Mouse (Mus musculus) liver, embryonic 16.5 days (tissue): Measurements from ENCODE around the gene Chchd5. TPM values are rescaled to one million over a fixed set of nuclear protein-coding genes. Genes with fewer than 3 reads are reported as not detected.

ENCODE experiments used
- ATAC-seq: fragments of 200-750 bp; cut with Nextera tagmentation; 2 replicates; pipeline ENCODE4 v1.8.0; 2017; ENCODE audit warnings: low read depth, mild to moderate bottlenecking, moderate number of reproducible peaks, moderate library complexity
- H3K27ac ChIP-seq: fragments of 300-500 bp; sonication (generic); 2 replicates; pipeline ENCODE4 v1.5.1; 2014; ENCODE audit warnings: mild to moderate bottlenecking, low read length
- H3K27me3 ChIP-seq: fragments of 300-500 bp; sonication (generic); 2 replicates; pipeline ENCODE4 v1.6.1; 2014; ENCODE audit warnings: low read depth, low read length, mixed read lengths; ENCODE audit not compliant: control insufficient read depth, insufficient read depth
- H3K36me3 ChIP-seq: fragments of 300-500 bp; sonication (generic); 2 replicates; pipeline ENCODE4 v1.6.1; 2014; ENCODE audit warnings: mild to moderate bottlenecking; ENCODE audit not compliant: control insufficient read depth, insufficient read depth
- H3K4me1 ChIP-seq: fragments of 300-500 bp; sonication (generic); 2 replicates; pipeline ENCODE4 v1.6.1; 2014; ENCODE audit warnings: low read depth, low read length, mixed read lengths; ENCODE audit not compliant: control insufficient read depth
- H3K4me2 ChIP-seq: fragments of 300-500 bp; sonication (generic); 2 replicates; pipeline ENCODE4 v1.6.1; 2014; ENCODE audit warnings: low read depth, low read length, mixed read lengths
- H3K4me3 ChIP-seq: fragments of 300-500 bp; sonication (generic); 2 replicates; pipeline ENCODE4 v1.5.1; 2014; ENCODE audit warnings: low read depth, mild to moderate bottlenecking, low read length
- H3K9ac ChIP-seq: fragments of 300-500 bp; sonication (generic); 2 replicates; pipeline ENCODE4 v1.6.1; 2014; ENCODE audit warnings: low read depth, low read length
- H3K9me3 ChIP-seq: fragments of 300-500 bp; sonication (generic); replicated peaks from 2 replicates; pipeline ENCODE4 v1.6.1; 2016; ENCODE audit warnings: low read length; ENCODE audit not compliant: control insufficient read depth
- WGBS: fragments of 180-500 bp; shearing (Covaris S2); extraction: QIAGEN DNeasy Blood & Tissue Kit; methylation state at CpG from one replicate; pipeline ENCODE4 v1.1.7; 2014; ENCODE audit not compliant: insufficient replicate concordance; 5-methylcytosine and 5-hydroxymethylcytosine counted together
- polyA plus RNA-seq: library from polyadenylated mRNA; unstranded; fragments of >200 nt; fragmentation: Nextera tagmentation; extraction: Ambion mirVana; gene quantifications from 2 replicates; pipeline ENCODE4 v1.2.1, GENCODE M21; 2015

Gene Chchd5
- polyA plus RNA-seq: 8.4 and 10.1 TPM in 2 replicates

GRCm38 (mm10) chr2:129129412-129129929 is at the start of gene Chchd5:
TSS of gene Chchd5 (plus strand) at chr2:129129700.
- H3K36me3 ChIP-seq: peaks cover 25% of the 10 kb centered on the region

GRCm38 (mm10) chr2:129081097-129081496 is 48.4 kb upstream of the Chchd5 start:
- ATAC-seq: no peak
- Histone ChIP-seq H3K4me3 (no peak overlapping the region), H3K4me1 (no peaks in the 10 kb centered on the region), H3K27me3 (no peaks in the 10 kb centered on the region), H3K9me3 (no peaks in the 10 kb centered on the region), H3K27ac (no peak overlapping the region), H3K36me3 (no peaks in the 10 kb centered on the region), H3K4me2 (no peak overlapping the region), H3K9ac (no peak overlapping the region)
- 65% methylated on average over 13 of the region's 13 CpGs for WGBS

More at GRCm38 (mm10) chr2:129129412-129129929, at the start of gene Chchd5:
- Histone ChIP-seq H3K9ac (peak within 1 kb of the TSS; percentile 76), H3K4me3 (peak within 1 kb of the TSS; percentile 80), H3K27ac (peak within 1 kb of the TSS; percentile 90), H3K9me3 (no peaks in the 10 kb centered on the region), H3K27me3 (no peaks in the 10 kb centered on the region), H3K4me2 (peak within 1 kb of the TSS; percentile 89), H3K4me1 (peaks cover 20% of the 10 kb centered on the region)
- peak; percentile 100 for ATAC-seq
- under 1% methylated on average over 35 of the region's 35 CpGs for WGBS

GRCm38 (mm10) chr2:129083514-129083913 is 46.0 kb upstream of the Chchd5 start:
- WGBS: 75% methylated on average over 5 of the region's 5 CpGs
- H3K9me3 ChIP-seq: no peaks in the 10 kb centered on the region
- ATAC-seq: no peak
- no peak overlapping the region for H3K27ac ChIP-seq
- no peaks in the 10 kb centered on the region for H3K27me3 ChIP-seq
- no peak overlapping the region for H3K4me3 ChIP-seq
- peaks cover 2% of the 10 kb centered on the region; the same call in 1 of the 2 replicates for H3K4me1 ChIP-seq
- H3K9ac ChIP-seq: no peak overlapping the region
- H3K36me3 ChIP-seq: no peaks in the 10 kb centered on the region
- no peak overlapping the region for H3K4me2 ChIP-seq

GRCm38 (mm10) chr2:129084959-129085358 is 44.5 kb upstream of the Chchd5 start:
- WGBS: 47% methylated on average over 2 of the region's 2 CpGs
- Histone ChIP-seq H3K36me3 (no peaks in the 10 kb centered on the region), H3K9ac (no peak overlapping the region), H3K9me3 (no peaks in the 10 kb centered on the region), H3K27me3 (no peaks in the 10 kb centered on the region), H3K4me2 (no peak overlapping the region), H3K4me1 (peaks cover 2% of the 10 kb centered on the region; the same call in 1 of the 2 replicates), H3K27ac (no peak overlapping the region), H3K4me3 (no peak overlapping the region)
- no peak for ATAC-seq

GRCm38 (mm10) chr2:129087520-129087919 is 42.0 kb upstream of the Chchd5 start:
- Histone ChIP-seq H3K27me3 (no peaks in the 10 kb centered on the region), H3K27ac (no peak overlapping the region), H3K36me3 (no peaks in the 10 kb centered on the region), H3K4me2 (no peak overlapping the region), H3K9ac (no peak overlapping the region), H3K4me3 (no peak overlapping the region), H3K4me1 (peaks cover 2% of the 10 kb centered on the region; the same call in 1 of the 2 replicates), H3K9me3 (no peaks in the 10 kb centered on the region)
- peak; percentile 19; the same call in 1 of the 2 replicates for ATAC-seq
- WGBS: 32% methylated on average over 1 of the region's 1 CpGs

- 65% methylated on average over 4 of the region's 4 CpGs for WGBS
- H3K27me3 ChIP-seq: no peaks in the 10 kb centered on the region
- ATAC-seq: no peak
- H3K9ac ChIP-seq: no peak overlapping the region
- peaks cover 2% of the 10 kb centered on the region; the same call in 1 of the 2 replicates for H3K4me1 ChIP-seq
- no peak overlapping the region for H3K27ac ChIP-seq
- no peak overlapping the region for H3K4me3 ChIP-seq
- no peak overlapping the region for H3K4me2 ChIP-seq
- no peaks in the 10 kb centered on the region for H3K36me3 ChIP-seq
- H3K9me3 ChIP-seq: no peaks in the 10 kb centered on the region
Measured at GRCm38 (mm10) chr2:129090370-129090769, 39.1 kb upstream of the Chchd5 start.

- Histone ChIP-seq H3K36me3 (no peaks in the 10 kb centered on the region), H3K27ac (no peak overlapping the region), H3K4me3 (no peak overlapping the region), H3K9me3 (no peaks in the 10 kb centered on the region), H3K4me2 (no peak overlapping the region), H3K4me1 (no peaks in the 10 kb centered on the region), H3K27me3 (no peaks in the 10 kb centered on the region), H3K9ac (no peak overlapping the region)
- WGBS: 80% methylated on average over 12 of the region's 12 CpGs
- no peak for ATAC-seq
Measured at GRCm38 (mm10) chr2:129092810-129093209, 36.7 kb upstream of the Chchd5 start.

- WGBS: 77% methylated on average over 18 of the region's 18 CpGs
- no peaks in the 10 kb centered on the region for H3K27me3 ChIP-seq
- no peaks in the 10 kb centered on the region for H3K36me3 ChIP-seq
- H3K9me3 ChIP-seq: no peaks in the 10 kb centered on the region
- no peak overlapping the region for H3K4me3 ChIP-seq
- no peak overlapping the region for H3K27ac ChIP-seq
- no peak for ATAC-seq
- H3K9ac ChIP-seq: no peak overlapping the region
- no peak overlapping the region for H3K4me2 ChIP-seq
- no peaks in the 10 kb centered on the region for H3K4me1 ChIP-seq
Measured at GRCm38 (mm10) chr2:129093926-129094724, 35.4 kb upstream of the Chchd5 start.

- Histone ChIP-seq H3K4me3 (peak within 1 kb of the TSS; percentile 84), H3K4me1 (peaks cover 9% of the 10 kb centered on the region), H3K9ac (peak within 1 kb of the TSS; percentile 72), H3K27ac (peak within 1 kb of the TSS; percentile 17; the same call in 1 of the 2 replicates), H3K27me3 (no peaks in the 10 kb centered on the region), H3K9me3 (no peaks in the 10 kb centered on the region), H3K4me2 (peak within 1 kb of the TSS; percentile 95), H3K36me3 (peaks cover 8% of the 10 kb centered on the region; the same call in 1 of the 2 replicates)
- ATAC-seq: peak; percentile 99
- under 1% methylated on average over 35 of the region's 35 CpGs for WGBS
Measured at GRCm38 (mm10) chr2:129100784-129101310, 28.7 kb upstream of the Chchd5 start, which contains the start of gene Polr1b. TSS of gene Polr1b (plus strand) at chr2:129100995.
